Mouse (Mus musculus): ENCODE data around the gene Rab26. TPM values are rescaled to one million over a fixed set of nuclear protein-coding genes. Genes with fewer than 3 reads are reported as not detected.
A peak's percentile ranks its signal among the peaks of the same experiment; 100 is the strongest.

Gene Rab26
- polyA plus RNA-seq, 1 experiment from 2014 or later, result 6.6 TPM

GRCm38 (mm10) chr17:24560301-24561028, 26.5 kb upstream of the Rab26 start:
- Histone ChIP-seq H3K9ac (replicated peaks) (no peak overlapping the region), H3K4me3 (no peak overlapping the region), H3K27me3 (no peaks in the 10 kb centered on the region), H3K9me3 (no peaks in the 10 kb centered on the region), H3K36me3 (no peaks in the 10 kb centered on the region), H3K27ac (replicated peaks) (no peak overlapping the region), H3K4me2 (replicated peaks) (no peak overlapping the region), H3K4me1 (peaks cover 17% of the 10 kb centered on the region)
- 95% methylated on average over 5 of the region's 5 CpGs for WGBS
- ATAC-seq (replicated peaks), result no peak

GRCm38 (mm10) chr17:24559146-24559545, 25.1 kb upstream of the Rab26 start:
- no peaks in the 10 kb centered on the region for H3K36me3 ChIP-seq
- peaks cover 17% of the 10 kb centered on the region for H3K4me1 ChIP-seq
- peak; percentile 64 for ATAC-seq (replicated peaks)
- H3K27me3 ChIP-seq, result no peaks in the 10 kb centered on the region
- H3K27ac ChIP-seq (replicated peaks), result peak overlapping the region; percentile 79
- no peaks in the 10 kb centered on the region for H3K9me3 ChIP-seq
- 33% methylated on average over 3 of the region's 3 CpGs for WGBS
- no peak overlapping the region for H3K4me3 ChIP-seq
- no peak overlapping the region for H3K9ac ChIP-seq (replicated peaks)
- H3K4me2 ChIP-seq (replicated peaks), result no peak overlapping the region

- Histone ChIP-seq H3K9me3 (no peaks in the 10 kb centered on the region), H3K36me3 (no peaks in the 10 kb centered on the region)
These were observed 24.6 kb upstream of the Rab26 start for GRCm38 (mm10) chr17:24558600-24559099.

GRCm38 (mm10) chr17:24557091-24557490, 23.1 kb upstream of the Rab26 start:
- Histone ChIP-seq H3K4me3 (no peak overlapping the region), H3K27ac (replicated peaks) (no peak overlapping the region), H3K9ac (replicated peaks) (no peak overlapping the region), H3K9me3 (no peaks in the 10 kb centered on the region), H3K4me1 (peaks cover 28% of the 10 kb centered on the region), H3K27me3 (no peaks in the 10 kb centered on the region), H3K36me3 (no peaks in the 10 kb centered on the region), H3K4me2 (replicated peaks) (no peak overlapping the region)
- 93% methylated on average over 7 of the region's 7 CpGs for WGBS
- no peak for ATAC-seq (replicated peaks)

More at GRCm38 (mm10) chr17:24558600-24559099, 24.6 kb upstream of the Rab26 start:
- H3K4me2 ChIP-seq (replicated peaks), result no peak overlapping the region
- 7% methylated on average over 4 of the region's 4 CpGs for WGBS
- no peak overlapping the region for H3K9ac ChIP-seq (replicated peaks)
- H3K4me1 ChIP-seq, result peaks cover 17% of the 10 kb centered on the region
- no peaks in the 10 kb centered on the region for H3K27me3 ChIP-seq
- no peak overlapping the region for H3K4me3 ChIP-seq
- H3K27ac ChIP-seq (replicated peaks), result peak overlapping the region; percentile 79
- ATAC-seq (replicated peaks), result peak; percentile 66

- WGBS, result 37% methylated on average over 3 of the region's 3 CpGs
- Histone ChIP-seq H3K4me3 (peak overlapping the region; percentile 96), H3K4me2 (replicated peaks) (peak overlapping the region; percentile 85), H3K9me3 (no peaks in the 10 kb centered on the region), H3K9ac (replicated peaks) (peak overlapping the region; percentile 95), H3K4me1 (peaks cover 34% of the 10 kb centered on the region), H3K27me3 (no peaks in the 10 kb centered on the region), H3K36me3 (no peaks in the 10 kb centered on the region), H3K27ac (replicated peaks) (peak overlapping the region; percentile 93; the same call in 1 of the 2 replicates)
- no peak for ATAC-seq (replicated peaks)
These were observed 17.0 kb upstream of the Rab26 start for GRCm38 (mm10) chr17:24551050-24551444.

GRCm38 (mm10) chr17:24550416-24551049, 16.5 kb upstream of the Rab26 start:
- Histone ChIP-seq H3K27me3 (no peaks in the 10 kb centered on the region), H3K9ac (replicated peaks) (peak overlapping the region; percentile 95), H3K36me3 (no peaks in the 10 kb centered on the region), H3K4me2 (replicated peaks) (peak overlapping the region; percentile 85), H3K4me3 (peak overlapping the region; percentile 96), H3K27ac (replicated peaks) (peak overlapping the region; percentile 93), H3K9me3 (no peaks in the 10 kb centered on the region), H3K4me1 (peaks cover 34% of the 10 kb centered on the region)
- peak; percentile 84 for ATAC-seq (replicated peaks)
- under 1% methylated on average over 44 of the region's 44 CpGs for WGBS

- Histone ChIP-seq H3K36me3 (no peaks in the 10 kb centered on the region), H3K4me3 (peak within 1 kb of the TSS; percentile 96), H3K27ac (replicated peaks) (peak within 1 kb of the TSS; percentile 93), H3K4me2 (replicated peaks) (peak within 1 kb of the TSS; percentile 85), H3K4me1 (peaks cover 34% of the 10 kb centered on the region), H3K27me3 (no peaks in the 10 kb centered on the region), H3K9ac (replicated peaks) (peak within 1 kb of the TSS; percentile 95), H3K9me3 (no peaks in the 10 kb centered on the region)
- WGBS, result 0% methylated on average over 61 of the region's 72 CpGs
- ATAC-seq (replicated peaks), result peak; percentile 96
These were observed 15.8 kb upstream of the Rab26 start, which contains the start of gene Pkd1 for GRCm38 (mm10) chr17:24549618-24550415. Gene Pkd1, plus strand, starts transcription at chr17:24549834.

- Histone ChIP-seq H3K4me1 (peaks cover 34% of the 10 kb centered on the region), H3K9ac (replicated peaks) (no peak overlapping the region), H3K4me2 (replicated peaks) (peak overlapping the region; percentile 85), H3K9me3 (no peaks in the 10 kb centered on the region), H3K4me3 (peak overlapping the region; percentile 96), H3K27ac (replicated peaks) (peak overlapping the region; percentile 93), H3K36me3 (no peaks in the 10 kb centered on the region), H3K27me3 (no peaks in the 10 kb centered on the region)
- no peak for ATAC-seq (replicated peaks)
- WGBS, result 6% methylated on average over 23 of the region's 23 CpGs
These were observed 15.1 kb upstream of the Rab26 start for GRCm38 (mm10) chr17:24548921-24549617.

- ATAC-seq (replicated peaks), result no peak
- Histone ChIP-seq H3K27me3 (no peaks in the 10 kb centered on the region), H3K9me3 (no peaks in the 10 kb centered on the region), H3K9ac (replicated peaks) (no peak overlapping the region), H3K36me3 (no peaks in the 10 kb centered on the region), H3K4me3 (no peak overlapping the region), H3K4me2 (replicated peaks) (peak overlapping the region; percentile 85), H3K27ac (replicated peaks) (no peak overlapping the region), H3K4me1 (peaks cover 34% of the 10 kb centered on the region)
- 22% methylated on average over 9 of the region's 9 CpGs for WGBS
These were observed 14.4 kb upstream of the Rab26 start for GRCm38 (mm10) chr17:24548435-24548834.

GRCm38 (mm10) chr17:24546234-24546633, 12.2 kb upstream of the Rab26 start:
- Histone ChIP-seq H3K36me3 (no peaks in the 10 kb centered on the region), H3K9ac (replicated peaks) (no peak overlapping the region), H3K4me3 (no peak overlapping the region), H3K27me3 (no peaks in the 10 kb centered on the region), H3K9me3 (no peaks in the 10 kb centered on the region), H3K4me1 (peaks cover 14% of the 10 kb centered on the region), H3K4me2 (replicated peaks) (no peak overlapping the region), H3K27ac (replicated peaks) (no peak overlapping the region)
- 74% methylated on average over 3 of the region's 3 CpGs for WGBS
- no peak for ATAC-seq (replicated peaks)

GRCm38 (mm10) chr17:24545247-24545646, 11.2 kb upstream of the Rab26 start:
- no peaks in the 10 kb centered on the region for H3K27me3 ChIP-seq
- ATAC-seq (replicated peaks), result no peak
- H3K27ac ChIP-seq (replicated peaks), result no peak overlapping the region
- peaks cover 9% of the 10 kb centered on the region for H3K4me1 ChIP-seq
- no peak overlapping the region for H3K9ac ChIP-seq (replicated peaks)
- H3K36me3 ChIP-seq, result no peaks in the 10 kb centered on the region
- H3K4me2 ChIP-seq (replicated peaks), result no peak overlapping the region
- H3K9me3 ChIP-seq, result no peaks in the 10 kb centered on the region
- no peak overlapping the region for H3K4me3 ChIP-seq
- 84% methylated on average over 2 of the region's 2 CpGs for WGBS

Measured in forebrain, embryonic 15.5 days (tissue).